In the genomic region with DNA sequence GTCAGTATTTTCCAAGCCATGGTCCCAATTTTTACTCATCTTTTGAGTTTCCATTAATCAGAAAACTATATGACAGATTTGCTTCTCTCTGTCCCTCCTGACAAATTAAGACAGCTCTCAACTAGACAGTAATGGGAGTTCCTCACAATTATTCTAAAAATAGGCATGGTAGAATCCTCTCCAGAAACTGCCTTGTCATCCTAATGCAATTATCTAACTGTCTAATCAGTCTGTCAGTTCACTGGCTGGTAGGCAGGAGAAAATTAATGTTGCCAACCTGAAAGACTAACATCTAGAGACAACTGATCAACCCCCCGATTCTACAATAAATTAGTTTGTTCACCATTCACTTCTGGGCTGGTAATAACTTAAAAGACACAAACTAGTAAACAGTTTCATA, we compare ENCODE assay signal across 11 mouse cellular contexts.
"Had no signal": no experiment of that assay in that cellular context is flagged by ENCODE, and none has a peak within 500 bp of the region (broad histone marks: within the 10 kb centered on the region; RNA-seq: fewer than 3 reads in every experiment).

No protein-coding gene starts in this region.

- H3K27ac ChIP-seq: limb, embryonic 10.5 days; midbrain, embryonic 13.5 days; neural tube, embryonic 12.5 days; stomach, embryonic 15.5 days had no signal

- H3K4me2 ChIP-seq: midbrain, embryonic 13.5 days; neural tube, embryonic 12.5 days; stomach, embryonic 15.5 days had no signal

- H3K9ac ChIP-seq: midbrain, embryonic 13.5 days; neural tube, embryonic 12.5 days; stomach, embryonic 15.5 days had no signal

- ATAC-seq: lung, postnatal 0 days; midbrain, embryonic 13.5 days had no signal

- H3K4me1 ChIP-seq: limb, embryonic 10.5 days; midbrain, embryonic 13.5 days; neural tube, embryonic 12.5 days; stomach, embryonic 15.5 days had no signal

- H3K36me3 ChIP-seq: limb, embryonic 10.5 days; midbrain, embryonic 13.5 days; neural tube, embryonic 12.5 days; stomach, embryonic 15.5 days had no signal

- DNase-seq: kidney, adult 18-20 months; kidney, postnatal 10 days; lung, adult 2 months; lung, postnatal 36 days; retina, postnatal 1 day; thymus, postnatal 36 days had no signal

- H3K27me3 ChIP-seq: midbrain, embryonic 13.5 days; neural tube, embryonic 12.5 days; stomach, embryonic 15.5 days had no signal

- H3K4me3 ChIP-seq: limb, embryonic 10.5 days; midbrain, embryonic 13.5 days; neural tube, embryonic 12.5 days; stomach, embryonic 15.5 days had no signal

- H3K9me3 ChIP-seq: limb, embryonic 10.5 days; midbrain, embryonic 13.5 days; neural tube, embryonic 12.5 days; stomach, embryonic 15.5 days had no signal
